Mouse (Mus musculus): ENCODE data around the gene B2m.

- TF ChIP-seq CTCF (IDR thresholded peaks at IDR 0.05; ENCODE audit: extremely low read depth, insufficient read length, insufficient replicate concordance, low read depth, low read length): no peak
- no peak for TF ChIP-seq POLR2A (IDR thresholded peaks at IDR 0.05; ENCODE audit: low read depth, low read length)
Observed at GRCm38 (mm10) chr2:122132618-122133017, 14.9 kb upstream of the B2m start.
